Mouse (Mus musculus): ENCODE data around the gene Olfr1509. TPM values are rescaled to one million over a fixed set of nuclear protein-coding genes. Genes with fewer than 3 reads are reported as not detected.
"Not testable (repeated sequence)": the region's sequence is repeated elsewhere in the genome, so short reads cannot be mapped to it uniquely, and the experiment has no call there.

Gene Olfr1509
- polyA plus RNA-seq (2011; ENCODE audit: insufficient read length, low read depth, missing spikeins), result not detected in 2 replicates

DNA sequence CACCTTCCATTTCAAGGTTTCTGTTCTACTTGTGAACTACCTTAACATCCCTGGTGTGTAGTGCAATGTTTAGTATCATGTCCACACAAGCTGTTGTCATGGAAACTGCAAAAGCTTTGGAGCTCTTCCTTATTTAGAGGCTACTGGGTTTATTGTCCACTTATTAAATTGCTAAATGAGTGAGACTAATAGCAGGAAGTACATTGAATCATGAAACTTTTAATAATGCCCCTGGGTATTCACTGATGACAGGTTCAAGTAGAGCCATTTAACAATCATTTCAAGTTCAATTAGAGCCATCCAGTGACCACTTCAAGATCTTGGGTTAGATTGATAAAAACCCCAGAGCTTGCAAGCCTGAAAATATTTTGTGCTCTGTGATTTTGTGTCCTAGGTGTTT, at the start of gene Olfr1509:
Gene Olfr1509 (plus strand): TSS at position 301 of the 400 bp plus-strand sequence.
- Histone ChIP-seq H3K27ac (ENCODE audit: insufficient read depth, low read length) (no peak within 1 kb of the TSS), H3K4me3 (ENCODE audit: insufficient read depth, low read length) (no peak within 1 kb of the TSS), H3K4me1 (ENCODE audit: control insufficient read depth, insufficient read depth, low read length) (no peaks in the 10 kb centered on the region)
- TF ChIP-seq CTCF (IDR thresholded peaks at IDR 0.05; ENCODE audit: borderline replicate concordance, insufficient read depth, low read length), result no peak
- TF ChIP-seq POLR2A (IDR thresholded peaks at IDR 0.05; ENCODE audit: low read depth, low read length), result no peak

- TF ChIP-seq CTCF (IDR thresholded peaks at IDR 0.05; ENCODE audit: borderline replicate concordance, insufficient read depth, low read length) (no peak), POLR2A (IDR thresholded peaks at IDR 0.05; ENCODE audit: low read depth, low read length) (no peak)
- no peaks in the 10 kb centered on the region for H3K4me1 ChIP-seq (ENCODE audit: control insufficient read depth, insufficient read depth, low read length)
- H3K27ac ChIP-seq (ENCODE audit: insufficient read depth, low read length), result no peak within 1 kb of the TSS
- no peak within 1 kb of the TSS for H3K4me3 ChIP-seq (ENCODE audit: insufficient read depth, low read length)
Measured at GRCm38 (mm10) chr14:52397279-52397678, 45.5 kb upstream of the Olfr1509 start, which contains the start of gene Olfr1511. Gene Olfr1511 (minus strand): TSS chr14:52397379.

DNA sequence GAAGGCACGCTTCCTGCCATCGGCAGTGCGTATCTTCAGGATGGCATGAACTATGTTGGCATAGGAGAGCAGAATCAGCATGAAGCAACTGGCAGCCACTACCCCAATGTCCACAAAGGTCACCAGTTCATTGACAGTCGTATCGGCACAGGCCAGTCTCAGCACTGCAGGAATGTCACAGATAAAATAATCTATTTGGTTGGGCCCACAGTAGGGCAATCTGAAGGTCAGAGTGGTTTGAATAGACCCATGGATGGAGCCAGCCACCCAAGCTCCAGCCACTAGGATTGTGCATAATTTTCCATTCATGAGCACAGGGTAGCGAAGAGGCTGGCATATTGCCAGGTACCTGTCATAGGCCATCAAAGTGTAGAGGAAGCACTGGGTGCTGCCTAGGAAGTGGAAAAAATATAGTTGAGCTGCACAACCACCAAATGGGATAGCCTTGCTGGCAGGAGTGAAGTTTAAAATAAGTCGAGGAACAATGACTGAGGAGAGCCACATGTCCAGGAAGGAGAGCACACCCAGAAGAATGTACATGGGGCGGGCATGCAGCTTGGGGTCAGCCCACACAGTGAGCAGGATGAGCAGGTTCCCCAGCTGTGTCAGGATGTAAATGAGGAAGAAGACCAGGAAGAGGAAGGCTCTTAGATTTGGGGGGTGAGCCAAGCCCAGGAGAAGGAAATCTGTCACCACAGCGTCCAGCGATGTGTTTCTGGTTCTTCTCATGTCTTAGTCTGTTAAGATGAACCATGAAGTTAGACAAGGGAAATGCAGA, 32.5 kb upstream of the Olfr1509 start:
- not testable (repeated sequence) for H3K27ac ChIP-seq (ENCODE audit: insufficient read depth, low read length); H3K4me1 ChIP-seq (ENCODE audit: control insufficient read depth, insufficient read depth, low read length); H3K4me3 ChIP-seq (ENCODE audit: insufficient read depth, low read length)

DNA sequence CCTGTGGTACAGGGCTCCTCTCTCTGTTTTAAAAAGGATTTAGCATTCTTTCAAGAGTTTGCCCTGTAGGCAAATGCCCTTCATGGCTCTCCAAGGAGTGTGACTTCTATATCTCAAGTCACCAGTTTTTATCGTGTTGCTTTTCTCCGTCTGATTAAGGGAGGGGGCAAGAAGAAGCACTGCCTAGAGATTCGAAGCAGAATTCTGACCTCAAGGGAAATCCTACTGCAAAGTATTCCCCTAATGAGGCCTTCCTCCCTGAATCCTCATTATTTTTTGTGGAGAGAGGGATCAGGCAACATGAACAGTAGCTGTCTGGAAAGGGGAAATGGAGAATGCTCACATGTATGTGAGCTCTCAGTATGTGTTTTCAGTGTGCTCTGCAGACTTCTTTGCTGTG, 28.5 kb upstream of the Olfr1509 start, which contains the start of gene Olfr1510:
Gene Olfr1510 (minus strand): TSS at position 101 of the 400 bp plus-strand sequence.
- no peak within 1 kb of the TSS for H3K27ac ChIP-seq (ENCODE audit: insufficient read depth, low read length)
- no peak for TF ChIP-seq CTCF (IDR thresholded peaks at IDR 0.05; ENCODE audit: borderline replicate concordance, insufficient read depth, low read length)
- no peak for TF ChIP-seq POLR2A (IDR thresholded peaks at IDR 0.05; ENCODE audit: low read depth, low read length)
- H3K4me1 ChIP-seq (ENCODE audit: control insufficient read depth, insufficient read depth, low read length), result no peaks in the 10 kb centered on the region
- H3K4me3 ChIP-seq (ENCODE audit: insufficient read depth, low read length), result no peak within 1 kb of the TSS

GRCm38 (mm10) chr14:52427686-52428085, 15.1 kb upstream of the Olfr1509 start:
- no peak overlapping the region for H3K4me3 ChIP-seq (ENCODE audit: insufficient read depth, low read length)
- TF ChIP-seq CTCF (IDR thresholded peaks at IDR 0.05; ENCODE audit: borderline replicate concordance, insufficient read depth, low read length) (no peak), POLR2A (IDR thresholded peaks at IDR 0.05; ENCODE audit: low read depth, low read length) (no peak)
- H3K27ac ChIP-seq (ENCODE audit: insufficient read depth, low read length), result no peak overlapping the region
- H3K4me1 ChIP-seq (ENCODE audit: control insufficient read depth, insufficient read depth, low read length), result no peaks in the 10 kb centered on the region

- Histone ChIP-seq H3K4me3 (ENCODE audit: insufficient read depth, low read length) (no peak overlapping the region), H3K4me1 (ENCODE audit: control insufficient read depth, insufficient read depth, low read length) (no peaks in the 10 kb centered on the region), H3K27ac (ENCODE audit: insufficient read depth, low read length) (no peak overlapping the region)
- TF ChIP-seq CTCF (IDR thresholded peaks at IDR 0.05; ENCODE audit: borderline replicate concordance, insufficient read depth, low read length) (no peak), POLR2A (IDR thresholded peaks at IDR 0.05; ENCODE audit: low read depth, low read length) (no peak)
Measured at GRCm38 (mm10) chr14:52451138-52451537, 8.3 kb downstream of the Olfr1509 start.

GRCm38 (mm10) chr14:52461928-52462327, 19.1 kb downstream of the Olfr1509 start:
- TF ChIP-seq CTCF (IDR thresholded peaks at IDR 0.05; ENCODE audit: borderline replicate concordance, insufficient read depth, low read length) (no peak), POLR2A (IDR thresholded peaks at IDR 0.05; ENCODE audit: low read depth, low read length) (no peak)
- Histone ChIP-seq H3K27ac (ENCODE audit: insufficient read depth, low read length) (no peak overlapping the region), H3K4me3 (ENCODE audit: insufficient read depth, low read length) (no peak overlapping the region), H3K4me1 (ENCODE audit: control insufficient read depth, insufficient read depth, low read length) (no peaks in the 10 kb centered on the region)

DNA sequence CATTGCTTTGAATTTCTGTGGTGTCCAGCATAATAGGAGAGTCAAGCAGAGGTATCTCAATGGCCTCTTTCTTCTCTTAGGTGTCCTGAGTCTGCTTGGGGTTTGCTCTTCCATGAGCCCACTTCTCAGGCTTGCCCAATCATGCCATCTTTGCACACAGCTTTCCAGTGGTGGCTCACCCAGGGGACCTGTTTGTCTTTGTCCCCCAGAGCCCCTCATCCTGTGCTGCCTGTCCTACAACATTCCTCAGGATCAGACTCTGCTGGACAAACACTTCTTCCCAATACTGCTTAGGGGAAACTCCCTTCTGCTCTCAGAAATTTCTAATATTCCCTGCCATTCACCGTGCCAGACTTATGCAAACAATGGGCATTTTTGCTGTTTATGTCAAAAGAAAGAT, 22.9 kb downstream of the Olfr1509 start:
- no peak for TF ChIP-seq CTCF (IDR thresholded peaks at IDR 0.05; ENCODE audit: borderline replicate concordance, insufficient read depth, low read length)
- no peak for TF ChIP-seq POLR2A (IDR thresholded peaks at IDR 0.05; ENCODE audit: low read depth, low read length)
- no peak overlapping the region for H3K27ac ChIP-seq (ENCODE audit: insufficient read depth, low read length)
- no peak overlapping the region for H3K4me3 ChIP-seq (ENCODE audit: insufficient read depth, low read length)
- H3K4me1 ChIP-seq (ENCODE audit: control insufficient read depth, insufficient read depth, low read length), result no peaks in the 10 kb centered on the region

DNA sequence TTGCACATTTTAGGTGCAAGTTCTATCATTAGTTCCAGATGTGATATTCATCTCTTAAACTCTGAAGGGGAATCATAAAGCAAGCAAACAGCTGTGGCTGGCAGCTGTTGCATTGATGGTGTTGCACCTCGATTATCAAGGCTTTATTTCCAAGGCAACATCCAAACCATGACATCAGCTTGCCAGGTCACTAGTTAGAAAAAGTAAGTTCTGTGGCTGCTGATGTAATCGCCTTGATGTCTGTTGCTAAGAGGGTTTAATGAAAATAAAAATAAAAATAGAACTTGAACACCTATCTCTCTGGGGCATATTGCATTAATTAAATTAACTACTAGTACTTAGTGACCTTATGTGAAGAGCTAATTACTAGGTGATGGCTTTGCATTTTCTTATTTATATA, 24.6 kb downstream of the Olfr1509 start, which contains the start of gene Olfr1508:
Gene Olfr1508 (minus strand): TSS at position 101 of the 400 bp plus-strand sequence.
- no peak within 1 kb of the TSS for H3K4me3 ChIP-seq (ENCODE audit: insufficient read depth, low read length)
- TF ChIP-seq CTCF (IDR thresholded peaks at IDR 0.05; ENCODE audit: borderline replicate concordance, insufficient read depth, low read length), result no peak
- no peak within 1 kb of the TSS for H3K27ac ChIP-seq (ENCODE audit: insufficient read depth, low read length)
- H3K4me1 ChIP-seq (ENCODE audit: control insufficient read depth, insufficient read depth, low read length), result no peaks in the 10 kb centered on the region

DNA sequence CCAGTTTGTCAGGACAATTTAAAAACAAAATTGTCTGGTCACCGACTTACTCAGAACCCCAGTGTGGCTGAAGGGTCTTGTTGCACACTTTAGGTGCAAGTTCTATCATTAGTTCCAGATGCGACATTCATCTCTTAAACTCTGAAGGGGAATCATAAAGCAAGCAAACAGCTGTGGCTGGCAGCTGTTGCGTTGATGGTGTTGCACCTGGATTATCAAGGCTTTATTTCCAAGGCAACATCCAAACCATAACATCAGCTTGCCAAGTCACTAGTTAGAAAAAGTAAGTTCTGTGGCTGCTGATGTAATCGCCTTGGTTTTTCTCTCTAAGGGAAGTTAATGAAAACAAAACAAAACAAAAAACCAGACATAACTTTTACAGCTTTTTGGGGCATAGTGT, 52.7 kb downstream of the Olfr1509 start, which contains the start of gene Olfr1507:
Gene Olfr1507 (minus strand): TSS at position 234 of the 400 bp plus-strand sequence.
- no peaks in the 10 kb centered on the region for H3K4me1 ChIP-seq (ENCODE audit: control insufficient read depth, insufficient read depth, low read length)
- TF ChIP-seq POLR2A (IDR thresholded peaks at IDR 0.05; ENCODE audit: low read depth, low read length) (no peak), CTCF (IDR thresholded peaks at IDR 0.05; ENCODE audit: borderline replicate concordance, insufficient read depth, low read length) (no peak)
- no peak within 1 kb of the TSS for H3K27ac ChIP-seq (ENCODE audit: insufficient read depth, low read length)

More for the DNA sequence above, 52.7 kb downstream of the Olfr1509 start, which contains the start of gene Olfr1507:
- H3K4me3 ChIP-seq (ENCODE audit: insufficient read depth, low read length), result no peak within 1 kb of the TSS

Other genes starting within 250 kb of the Olfr1509 start
- 83.0 and 88.6 TPM in 2 replicates for gene Supt16, start 245.6 kb upstream of the Olfr1509 start, polyA plus RNA-seq (2011; ENCODE audit: insufficient read length, low read depth, missing spikeins)
- 141 and 146 TPM in 2 replicates for gene Chd8, start 185.2 kb upstream of the Olfr1509 start, polyA plus RNA-seq (2011; ENCODE audit: insufficient read length, low read depth, missing spikeins)
- 38.2 and 44.0 TPM in 2 replicates for gene Tox4, start 163.8 kb upstream of the Olfr1509 start, polyA plus RNA-seq (2011; ENCODE audit: insufficient read length, low read depth, missing spikeins)
- gene Rab2b, start 163.4 kb upstream of the Olfr1509 start, polyA plus RNA-seq (2011; ENCODE audit: insufficient read length, low read depth, missing spikeins), result 31.1 and 45.6 TPM in 2 replicates
- gene Mettl3, start 137.9 kb upstream of the Olfr1509 start, polyA plus RNA-seq (2011; ENCODE audit: insufficient read length, low read depth, missing spikeins), result 49.1 and 49.4 TPM in 2 replicates
- 12.1 and 15.6 TPM in 2 replicates for gene Sall2, start 114.2 kb upstream of the Olfr1509 start, polyA plus RNA-seq (2011; ENCODE audit: insufficient read length, low read depth, missing spikeins)
- gene Olfr1513, start 86.6 kb upstream of the Olfr1509 start, polyA plus RNA-seq (2011; ENCODE audit: insufficient read length, low read depth, missing spikeins), result not detected in 2 replicates
- not detected in 2 replicates for gene Olfr1512, start 63.8 kb upstream of the Olfr1509 start, polyA plus RNA-seq (2011; ENCODE audit: insufficient read length, low read depth, missing spikeins)
- gene Olfr1511, start 45.6 kb upstream of the Olfr1509 start, polyA plus RNA-seq (2011; ENCODE audit: insufficient read length, low read depth, missing spikeins), result not detected in 2 replicates
- not detected in 2 replicates for gene Olfr1510, start 28.6 kb upstream of the Olfr1509 start, polyA plus RNA-seq (2011; ENCODE audit: insufficient read length, low read depth, missing spikeins)
- gene Olfr1508, start 24.5 kb downstream of the Olfr1509 start, polyA plus RNA-seq (2011; ENCODE audit: insufficient read length, low read depth, missing spikeins), result not detected in 2 replicates
- not detected in 2 replicates for gene Olfr1507, start 52.8 kb downstream of the Olfr1509 start, polyA plus RNA-seq (2011; ENCODE audit: insufficient read length, low read depth, missing spikeins)